Mouse (Mus musculus): Measurements from ENCODE around the gene Ofd1. TPM values are rescaled to one million over a fixed set of nuclear protein-coding genes. Genes with fewer than 3 reads are reported as not detected.

Ofd1 gene
- polyA plus RNA-seq (2014; fragmentation: Illumina TruSeq; extraction: RNeasy Lipid Tissue Mini Kit (QIAGEN cat#74804); ENCODE audit: low read depth, low replicate concordance): 5.2 TPM

GRCm38 (mm10) chrX:166440616-166441063 lies at the start of gene Ofd1:
Gene Ofd1 (minus strand): TSS chrX:166440704.

DNA sequence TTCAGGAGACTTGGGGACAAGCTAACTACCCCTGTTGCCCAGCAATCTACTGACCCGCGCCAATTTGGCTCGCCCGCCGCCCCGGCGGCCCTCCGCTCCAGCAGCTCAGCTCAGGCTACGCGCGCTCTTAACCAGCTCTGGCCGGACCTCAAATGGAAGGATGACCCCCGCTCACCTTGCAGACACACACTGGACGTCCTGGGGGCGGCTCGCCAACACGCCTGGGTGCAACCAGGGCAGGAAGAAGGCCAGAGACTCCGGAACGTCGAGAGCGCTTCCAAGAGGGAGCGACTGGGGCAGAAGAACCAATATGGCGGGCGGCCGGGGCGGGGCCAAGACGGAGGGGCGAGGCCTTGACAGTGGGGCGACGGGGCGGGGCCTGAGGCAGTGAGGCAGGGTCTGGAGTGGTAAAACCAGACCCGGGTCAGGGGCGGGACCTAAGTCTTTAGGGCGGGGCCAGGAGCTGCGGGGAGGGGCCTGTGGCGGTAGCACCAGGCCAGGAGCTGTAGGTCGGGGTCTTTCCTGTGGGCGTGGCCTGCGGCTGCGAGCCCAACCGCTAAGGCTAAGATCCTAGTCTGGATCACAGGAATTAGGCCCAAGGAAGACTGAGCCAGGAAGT lies 39.0 kb upstream of the Ofd1 start, which contains the start of gene Rab9:
Gene Rab9, minus strand, starts transcription at position 503 of the 619 bp plus-strand sequence.

DNA sequence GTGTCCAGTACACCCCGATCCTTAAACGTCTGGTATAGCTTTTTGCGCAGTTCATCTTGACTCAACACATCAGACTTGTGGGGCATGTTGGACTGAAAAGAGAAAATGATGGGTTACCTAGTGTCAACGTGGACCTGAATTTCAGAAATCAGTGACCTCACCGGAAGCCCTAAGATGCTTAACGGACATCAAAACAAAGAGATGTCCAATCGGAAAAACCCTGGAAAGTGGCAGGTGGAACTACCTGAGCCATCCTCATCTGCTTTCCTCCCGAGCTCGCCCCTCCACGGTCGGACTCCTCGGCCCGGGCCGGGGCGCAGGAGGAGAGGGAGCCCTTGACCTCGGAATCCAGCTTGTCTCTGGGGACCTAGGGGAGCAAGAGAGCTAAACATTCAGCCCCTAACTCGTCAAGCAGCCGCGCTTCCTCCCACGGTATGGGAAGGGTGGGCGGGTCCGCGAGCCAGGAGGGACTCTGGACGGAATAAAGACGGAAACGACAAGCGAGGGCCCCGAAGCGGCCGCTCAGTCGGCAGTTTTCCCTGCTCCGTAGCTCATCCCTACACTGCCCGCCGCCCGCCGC lies 378 bp downstream of the Ofd1 start, which contains the start of gene Trappc2:
Gene Trappc2, plus strand, starts transcription at position 539 of the 580 bp plus-strand sequence.

Other genes with a start within 250 kb of the Ofd1 start
- 12.8 TPM for gene Gpm6b, start 201.8 kb downstream of the Ofd1 start, polyA plus RNA-seq (2014; fragmentation: Illumina TruSeq; extraction: RNeasy Lipid Tissue Mini Kit (QIAGEN cat#74804); ENCODE audit: low read depth, low replicate concordance)
- 26.1 TPM for gene Trappc2, start 130 bp downstream of the Ofd1 start, polyA plus RNA-seq (2014; fragmentation: Illumina TruSeq; extraction: RNeasy Lipid Tissue Mini Kit (QIAGEN cat#74804); ENCODE audit: low read depth, low replicate concordance)
- gene Rab9, start 39.2 kb upstream of the Ofd1 start, polyA plus RNA-seq (2014; fragmentation: Illumina TruSeq; extraction: RNeasy Lipid Tissue Mini Kit (QIAGEN cat#74804); ENCODE audit: low read depth, low replicate concordance): 32.4 TPM
- gene Tceanc, start 77.9 kb upstream of the Ofd1 start, polyA plus RNA-seq (2014; fragmentation: Illumina TruSeq; extraction: RNeasy Lipid Tissue Mini Kit (QIAGEN cat#74804); ENCODE audit: low read depth, low replicate concordance): 1.1 TPM
- not detected for gene Egfl6, start 145.0 kb upstream of the Ofd1 start, polyA plus RNA-seq (2014; fragmentation: Illumina TruSeq; extraction: RNeasy Lipid Tissue Mini Kit (QIAGEN cat#74804); ENCODE audit: low read depth, low replicate concordance)

Data from heart, adult 10 weeks (tissue).